Mouse (Mus musculus) adrenal gland, adult 8-10 months (tissue): Measurements from ENCODE around the gene Gimap5. TPM values are rescaled to one million over a fixed set of nuclear protein-coding genes. Genes with fewer than 3 reads are reported as not detected.
A peak's percentile ranks its signal among the peaks of the same experiment; 100 is the strongest.

Source experiments
- DNase-seq: peaks from one replicate; pipeline ENCODE4 v3.0.0; 2022
- total RNA-seq, 4 experiments: library from RNA; stranded (reverse); gene quantifications; 2 replicates each; pipeline ENCODE4 v1.2.4; 2022

The Gimap5 gene
- total RNA-seq, 4 experiments from 2014 or later = 13.9 to 22.5 (median 16.9) TPM

DNA sequence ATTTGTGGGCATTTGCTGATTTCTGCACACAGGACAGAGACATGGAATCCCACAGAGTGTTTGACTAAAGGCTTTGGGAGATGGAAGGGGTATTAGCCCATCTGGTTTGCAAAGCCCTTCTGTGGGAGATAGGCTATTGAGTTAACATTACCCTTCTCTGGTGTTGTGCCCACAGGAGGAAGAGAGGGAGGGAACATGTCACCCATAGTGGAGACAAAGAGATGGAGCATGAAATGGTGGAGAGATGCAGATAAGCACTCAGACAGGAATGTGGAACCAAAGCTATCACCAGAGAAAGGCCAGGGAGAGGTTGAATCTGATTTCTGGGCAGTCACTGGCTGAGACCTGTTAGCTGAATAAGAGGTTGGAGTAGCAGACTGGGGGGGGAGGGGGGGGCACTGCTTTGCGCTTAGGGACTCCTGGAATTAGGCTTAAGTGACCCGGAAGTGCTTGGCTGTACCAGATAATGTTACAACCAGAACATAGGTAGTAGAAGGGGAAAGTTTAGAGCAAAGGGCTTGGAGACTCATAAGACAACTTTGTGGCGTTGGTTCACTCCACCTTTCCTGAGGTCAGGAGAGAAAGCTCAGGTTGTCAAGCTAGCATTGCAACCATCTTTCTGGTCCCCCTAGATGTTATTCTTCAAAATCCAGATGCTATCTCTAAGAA lies 5.4 kb upstream of the Gimap5 start:
- no peak for DNase-seq

DNA sequence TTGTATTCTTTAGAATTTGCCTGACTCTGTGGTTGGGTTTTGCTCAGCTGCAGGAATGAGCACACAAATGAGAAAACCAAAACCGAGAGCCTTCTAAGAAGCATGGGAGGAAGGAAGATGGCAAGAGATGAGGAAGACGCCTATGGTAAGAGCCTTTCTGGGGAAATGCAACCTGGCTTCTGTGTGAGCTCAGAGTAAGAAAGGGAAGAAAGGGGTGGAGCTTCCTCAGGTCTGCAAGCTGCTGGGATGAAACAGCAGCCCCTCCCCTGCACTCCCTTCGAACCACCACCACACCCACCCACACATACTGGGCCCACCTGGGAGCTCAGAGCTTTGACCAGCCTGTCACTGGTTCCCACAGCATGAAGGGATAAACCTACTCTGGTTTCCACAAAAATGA lies 4.7 kb upstream of the Gimap5 start:
- no peak for DNase-seq

DNA sequence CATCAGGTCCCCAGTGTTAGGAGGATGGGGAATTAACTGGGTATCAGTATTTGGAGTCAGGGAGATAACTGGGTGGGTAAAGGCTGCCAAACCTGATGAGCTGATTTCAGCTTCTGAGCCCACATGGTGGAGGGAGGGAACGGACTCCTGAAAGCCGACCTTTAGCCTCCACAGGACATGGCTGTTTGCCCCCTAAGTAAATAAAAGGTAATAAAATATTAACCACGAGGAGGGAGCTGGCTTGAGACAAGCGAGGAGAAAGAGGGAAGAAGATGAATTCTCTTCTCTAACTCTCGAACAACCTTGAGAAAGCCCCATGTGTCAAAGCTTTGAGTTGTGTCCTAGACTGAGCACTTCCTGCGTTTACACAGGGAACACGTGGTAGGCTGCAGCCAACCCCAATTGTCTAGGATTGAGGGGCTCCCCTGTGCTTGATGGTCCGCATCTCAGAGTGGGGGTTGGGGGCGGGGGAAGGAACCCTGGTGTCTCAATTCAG lies 4.2 kb upstream of the Gimap5 start:
- no peak for DNase-seq

DNA sequence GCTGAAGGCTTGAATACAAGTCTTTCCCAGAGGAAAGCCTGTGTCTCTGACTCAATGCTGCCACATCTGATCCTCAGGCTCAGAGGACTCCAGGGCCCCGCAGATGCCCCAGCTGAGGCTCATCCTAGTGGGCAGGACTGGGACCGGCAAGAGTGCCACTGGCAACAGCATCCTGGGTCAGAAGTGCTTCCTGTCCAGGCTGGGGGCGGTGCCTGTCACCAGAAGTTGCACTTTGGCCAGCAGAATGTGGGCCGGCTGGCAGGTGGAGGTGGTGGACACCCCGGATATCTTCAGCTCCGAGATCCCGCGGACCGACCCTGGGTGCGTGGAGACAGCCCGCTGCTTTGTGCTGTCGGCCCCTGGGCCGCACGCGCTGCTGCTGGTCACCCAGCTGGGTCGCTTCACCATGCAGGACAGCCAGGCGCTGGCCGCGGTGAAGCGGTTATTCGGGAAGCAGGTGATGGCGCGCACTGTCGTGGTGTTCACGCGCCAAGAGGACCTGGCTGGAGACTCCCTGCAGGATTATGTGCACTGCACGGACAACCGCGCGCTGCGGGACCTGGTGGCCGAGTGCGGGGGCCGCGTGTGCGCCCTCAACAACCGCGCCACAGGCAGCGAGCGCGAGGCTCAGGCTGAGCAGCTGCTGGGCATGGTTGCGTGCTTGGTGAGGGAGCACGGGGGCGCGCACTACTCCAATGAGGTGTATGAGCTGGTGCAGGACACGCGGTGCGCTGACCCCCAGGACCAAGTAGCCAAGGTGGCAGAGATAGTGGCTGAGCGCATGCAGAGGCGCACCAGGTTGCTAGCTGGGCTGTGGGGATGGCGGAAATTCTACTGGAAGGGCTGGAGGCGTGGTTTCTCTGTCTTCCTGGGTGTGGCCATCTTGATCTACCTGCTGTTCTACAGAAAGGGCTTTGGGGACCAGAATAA lies 3.3 kb upstream of the Gimap5 start:
- DNase-seq = no peak

DNA sequence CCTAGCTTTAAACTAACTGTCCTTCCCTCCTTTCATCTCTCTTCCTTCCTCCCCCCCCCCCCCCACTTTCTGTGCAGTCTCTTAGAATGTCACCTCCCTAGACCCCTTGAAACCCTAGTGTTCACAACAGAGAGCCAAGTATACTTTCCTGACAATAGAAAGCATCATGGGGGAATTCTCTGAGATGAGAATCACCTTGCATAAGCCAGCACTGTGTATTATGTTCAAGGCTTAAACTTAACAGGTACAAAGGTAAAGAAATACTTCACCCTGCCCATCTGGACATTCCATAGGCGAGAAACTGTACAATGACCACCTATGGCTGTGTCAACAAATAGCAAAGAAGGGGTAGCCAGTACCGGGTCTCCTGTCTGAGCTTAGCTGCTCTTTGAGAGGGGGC lies 507 bp upstream of the Gimap5 start:
- no peak for DNase-seq

DNA sequence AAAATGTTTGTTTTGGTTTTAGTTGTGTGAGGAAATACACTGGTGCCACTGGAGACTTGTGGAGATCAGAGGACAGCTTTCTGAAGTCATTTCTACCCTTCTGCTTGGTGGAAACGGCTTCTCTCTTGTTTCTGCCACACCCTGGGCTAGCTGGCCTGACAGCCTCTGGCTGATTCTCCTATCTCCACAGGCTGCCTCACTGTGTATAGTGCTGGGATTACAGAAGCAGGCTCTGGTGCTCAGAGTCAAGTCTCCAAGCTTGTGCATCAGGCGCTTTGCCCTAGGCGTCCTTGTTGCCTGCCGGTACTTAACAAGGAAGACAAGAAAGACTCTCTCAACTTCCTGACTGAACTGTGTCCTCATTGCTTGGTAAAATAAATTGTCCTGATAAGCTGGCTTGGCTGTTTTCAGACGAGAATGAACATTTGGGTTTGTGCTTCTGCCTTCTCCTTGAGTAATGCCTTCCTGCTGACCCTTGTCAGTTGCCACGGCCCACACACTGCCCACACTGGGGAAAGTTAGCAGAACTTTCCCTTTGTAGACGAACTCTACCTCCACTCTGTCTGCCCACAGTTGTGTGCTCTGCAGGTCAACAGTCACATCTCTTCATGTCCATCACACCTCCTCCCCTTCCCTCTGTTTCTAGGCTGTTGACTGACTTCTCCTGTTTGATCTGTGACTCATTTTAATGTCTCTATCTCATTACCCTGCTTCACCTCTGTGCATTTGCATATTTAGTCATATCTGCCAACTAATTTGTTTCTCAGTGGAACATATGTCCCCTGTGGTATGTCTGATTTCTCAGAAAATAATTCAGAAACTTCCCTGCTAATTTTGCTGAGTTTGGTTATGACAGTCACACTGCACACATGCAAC lies 1.3 kb downstream of the Gimap5 start:
- DNase-seq = no peak

DNA sequence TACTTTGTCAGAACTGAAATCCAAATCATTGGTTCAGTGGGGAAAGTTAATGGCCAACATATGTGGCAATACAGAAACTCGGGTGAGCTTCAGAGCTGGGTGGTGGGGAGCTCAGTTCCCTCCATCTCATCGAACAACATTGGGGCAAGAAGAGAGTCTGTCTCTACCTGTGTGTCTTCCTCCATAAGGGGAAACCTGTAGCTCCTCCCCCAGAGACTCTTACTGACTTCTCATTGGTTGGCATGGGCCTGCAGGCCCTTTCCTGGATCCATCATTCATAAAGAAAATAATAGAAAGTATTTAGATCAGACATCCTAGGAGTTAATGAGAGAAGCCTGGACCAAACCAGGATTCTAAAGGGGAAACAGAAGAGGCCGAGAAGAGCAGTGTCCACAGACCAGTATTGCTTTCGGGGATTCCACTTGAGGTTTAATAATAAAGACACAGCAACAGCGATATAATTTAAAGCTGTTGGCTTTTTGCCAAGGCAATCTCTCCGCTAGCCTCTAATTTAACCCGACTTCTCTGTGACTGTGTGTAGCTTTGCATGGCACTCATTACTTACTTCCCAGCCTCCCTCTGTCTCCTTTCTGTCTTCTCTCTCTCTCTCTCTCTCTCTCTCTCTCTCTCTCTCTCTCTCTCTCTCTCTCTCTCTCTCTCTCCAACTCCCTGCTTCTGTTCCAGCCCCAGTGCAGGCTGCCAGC lies 17.7 kb downstream of the Gimap5 start:
- no peak for DNase-seq

DNA sequence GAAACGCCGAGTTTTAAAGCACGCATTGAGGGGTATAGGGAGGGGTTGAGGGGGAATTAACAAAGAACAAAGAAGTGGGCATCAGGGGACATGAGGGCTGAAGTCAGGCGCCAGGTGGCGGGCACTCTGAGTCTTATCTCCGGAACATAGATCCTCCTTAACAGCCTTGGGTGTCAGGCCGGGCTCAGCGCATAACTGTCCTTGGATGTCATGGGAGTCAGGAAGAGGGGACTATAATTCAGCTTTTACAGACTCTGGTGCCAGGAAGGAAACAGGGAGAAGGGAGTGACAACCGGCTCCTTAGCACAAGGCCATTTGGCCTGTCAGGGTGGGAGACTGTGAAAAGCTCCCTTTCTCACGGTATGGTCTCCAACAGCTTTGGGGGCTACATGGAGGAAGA lies 18.5 kb downstream of the Gimap5 start:
- DNase-seq = peak; percentile 27

DNA sequence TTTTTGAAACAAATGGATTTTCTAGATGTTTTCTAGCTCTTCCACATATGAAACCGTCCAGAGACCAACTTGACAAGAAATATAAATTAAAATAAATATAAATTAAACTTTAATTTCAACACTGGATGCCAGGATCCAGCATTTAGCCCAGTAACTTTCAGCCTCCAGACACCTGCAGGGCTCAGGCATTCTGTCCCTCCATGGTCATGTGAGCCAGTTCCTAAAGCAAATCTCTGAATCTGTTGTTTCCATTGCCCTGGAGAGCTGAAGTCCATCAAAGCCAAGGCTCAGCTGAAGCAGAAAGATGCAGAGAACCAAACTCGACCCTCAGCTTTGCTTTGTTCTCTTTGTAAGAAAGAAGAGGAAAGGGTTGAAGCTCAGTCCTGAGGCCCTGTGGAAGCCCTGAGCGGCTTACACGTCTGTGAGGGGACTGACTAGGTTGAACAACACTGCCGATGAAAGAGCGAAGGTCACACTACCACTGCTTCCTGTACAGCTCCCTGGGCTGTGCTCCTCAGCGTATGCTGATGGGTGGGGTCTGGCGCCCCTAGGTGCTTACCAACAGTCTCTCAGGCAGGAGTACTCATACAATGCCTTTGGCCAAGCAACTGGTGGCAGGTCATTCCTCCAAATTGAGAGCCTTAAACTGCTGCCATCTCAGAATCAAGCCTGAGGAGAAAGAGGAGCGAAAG lies 22.3 kb downstream of the Gimap5 start:
- DNase-seq = no peak

DNA sequence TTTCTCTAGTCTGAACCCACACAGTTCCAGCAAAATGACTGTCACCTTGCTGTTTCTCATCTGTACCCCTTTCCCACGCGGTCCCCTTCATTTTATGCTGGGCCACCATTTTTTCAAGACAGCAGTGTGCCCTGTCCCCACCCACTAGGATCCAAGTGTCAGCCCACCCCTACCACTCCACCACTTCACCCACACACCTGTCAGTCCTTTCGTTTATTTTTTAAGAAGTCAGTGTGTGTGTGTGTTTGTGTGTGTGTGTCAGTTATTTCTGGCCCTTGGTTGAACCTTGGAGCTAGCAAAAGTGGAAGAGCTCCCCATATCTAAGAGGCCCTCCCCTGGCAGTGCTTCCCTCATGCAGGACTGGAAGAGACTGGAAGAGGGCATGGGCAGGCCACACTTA lies 22.9 kb downstream of the Gimap5 start:
- no peak for DNase-seq

DNA sequence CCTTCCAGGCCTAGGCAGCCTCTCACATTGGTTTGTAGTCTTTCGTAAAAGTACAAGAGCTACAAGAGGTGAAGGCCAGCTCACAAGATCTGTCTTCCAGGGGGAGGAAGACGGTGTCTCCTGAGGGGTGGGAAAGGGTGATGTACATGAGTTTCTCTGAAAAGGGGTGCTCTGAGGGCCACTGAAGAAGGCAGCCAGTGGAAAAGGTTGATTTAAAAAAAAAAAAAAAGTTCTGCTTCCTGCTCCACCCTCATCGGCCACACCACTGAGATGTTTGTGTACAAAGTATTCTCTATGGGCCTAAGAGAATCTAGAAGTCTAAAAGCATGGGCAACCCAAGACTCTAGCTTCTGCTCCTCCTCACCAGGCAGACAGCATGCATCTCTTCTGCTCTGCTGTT lies 24.7 kb downstream of the Gimap5 start, which contains the start of gene Gimap3:
Gimap3 (minus strand) TSS at position 156 of the 400 bp plus-strand sequence.
- DNase-seq = no peak

DNA sequence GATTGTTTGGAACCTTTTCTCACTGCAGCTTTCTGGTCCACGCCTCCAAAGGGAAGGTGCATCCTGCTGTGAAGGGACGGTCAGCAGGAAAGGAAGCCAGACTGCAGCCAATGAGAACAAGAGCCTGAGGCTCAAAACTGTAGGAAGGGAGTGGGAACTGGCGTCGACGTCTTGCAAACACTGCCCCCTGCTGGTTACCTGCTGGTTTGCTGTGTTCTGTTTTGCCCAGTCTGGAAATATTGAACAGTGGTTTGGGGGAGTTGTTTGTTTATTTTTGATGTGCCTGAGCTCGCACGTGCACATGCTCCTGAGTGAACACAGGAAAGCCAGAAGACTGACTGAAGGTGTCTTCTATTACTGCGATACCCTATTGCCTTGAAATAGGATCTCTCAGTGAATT lies 26.0 kb downstream of the Gimap5 start:
- peak; percentile 66 for DNase-seq

DNA sequence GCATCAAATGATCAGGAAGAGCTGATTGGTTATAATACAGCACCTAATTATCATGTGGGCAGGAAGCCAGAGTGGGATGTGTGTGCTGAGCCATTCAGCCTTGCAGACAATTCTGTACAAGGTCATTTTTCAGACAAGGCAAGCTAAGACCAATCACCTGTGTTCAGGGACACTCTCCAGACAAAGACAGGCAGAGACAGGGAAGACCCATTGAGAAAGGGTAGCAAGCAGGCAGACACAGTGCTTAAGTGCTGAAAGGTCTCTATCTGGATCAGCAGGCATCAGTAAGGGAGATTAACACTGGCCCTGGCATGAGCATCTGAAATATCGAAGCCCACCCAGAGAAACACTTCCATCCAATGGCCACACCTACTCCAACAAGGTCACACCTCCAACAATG lies 38.4 kb downstream of the Gimap5 start:
- DNase-seq = no peak

DNA sequence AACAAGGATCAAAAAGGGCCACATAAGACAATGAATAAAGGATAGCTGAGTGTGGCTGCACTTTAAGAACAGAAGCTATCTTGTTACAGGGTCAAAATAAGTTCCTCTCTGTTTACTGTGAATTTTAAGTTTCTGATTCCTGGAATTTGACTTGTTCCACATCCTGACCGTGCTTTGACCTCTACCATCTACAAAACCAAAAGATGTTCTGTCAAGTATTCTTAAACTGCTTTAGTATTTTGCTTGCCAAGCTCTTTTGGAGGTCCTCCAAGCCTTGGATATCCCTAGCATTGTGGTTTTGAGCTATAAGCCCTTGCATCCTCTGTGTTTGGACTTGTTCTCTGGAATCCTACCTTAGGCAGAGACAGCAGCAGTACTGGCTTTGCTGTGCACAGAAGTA lies 39.2 kb downstream of the Gimap5 start:
- no peak for DNase-seq

DNA sequence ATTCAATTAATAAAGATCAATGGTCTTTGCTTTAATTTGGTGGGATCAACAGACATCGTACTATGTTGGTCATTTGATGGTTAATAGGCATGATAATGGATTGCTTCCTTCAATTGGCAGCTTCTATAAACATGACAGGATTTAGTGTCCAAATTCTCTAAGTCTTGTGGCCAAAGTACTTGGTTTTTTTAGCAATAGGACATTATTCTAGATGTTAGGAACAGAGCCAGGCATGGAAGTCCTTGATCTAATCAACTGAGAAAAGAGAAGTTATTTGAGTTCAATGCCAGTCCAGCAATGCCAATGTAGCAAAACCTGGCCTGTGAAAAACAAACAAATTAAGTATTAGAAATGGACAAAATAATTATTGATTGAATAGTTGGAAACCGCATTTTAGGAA lies 39.6 kb downstream of the Gimap5 start:
- no peak for DNase-seq

DNA sequence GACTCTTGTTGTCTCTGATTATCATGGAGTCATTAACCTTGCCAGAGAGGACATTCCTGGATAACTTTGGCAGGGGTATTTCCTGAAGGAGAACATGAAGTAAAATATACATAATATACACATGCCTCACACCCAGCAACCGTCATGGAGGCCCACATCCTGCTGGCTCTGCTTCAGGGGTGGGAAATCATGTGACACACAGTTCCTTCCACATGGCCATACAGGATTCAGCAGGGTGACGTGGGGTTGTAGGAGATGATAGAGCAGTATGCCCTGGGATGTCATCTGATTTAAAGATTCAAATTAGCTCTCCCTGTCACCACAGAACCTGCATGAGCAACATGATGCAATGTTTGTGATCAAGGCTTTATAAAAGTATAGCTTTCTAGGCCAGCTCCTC lies 41.9 kb downstream of the Gimap5 start:
- DNase-seq = no peak

DNA sequence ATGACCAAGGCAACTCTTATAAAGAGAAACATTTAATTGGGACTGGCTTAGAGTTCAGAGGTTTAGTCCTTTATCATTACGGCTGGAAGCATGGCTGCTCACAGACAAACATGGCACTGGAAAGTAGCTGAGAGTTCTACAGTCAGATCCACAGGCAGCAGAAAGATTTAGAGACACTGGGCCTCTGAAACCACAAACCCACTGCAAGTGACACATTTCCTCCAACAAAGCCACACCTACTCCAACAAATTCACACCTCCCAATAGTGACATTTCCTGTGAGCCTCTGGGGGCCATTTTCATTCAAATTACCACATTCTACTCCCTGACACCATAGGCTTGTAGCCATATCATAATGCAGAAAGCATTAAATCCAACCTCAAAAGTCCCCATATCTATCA lies 55.9 kb downstream of the Gimap5 start:
- DNase-seq = no peak

DNA sequence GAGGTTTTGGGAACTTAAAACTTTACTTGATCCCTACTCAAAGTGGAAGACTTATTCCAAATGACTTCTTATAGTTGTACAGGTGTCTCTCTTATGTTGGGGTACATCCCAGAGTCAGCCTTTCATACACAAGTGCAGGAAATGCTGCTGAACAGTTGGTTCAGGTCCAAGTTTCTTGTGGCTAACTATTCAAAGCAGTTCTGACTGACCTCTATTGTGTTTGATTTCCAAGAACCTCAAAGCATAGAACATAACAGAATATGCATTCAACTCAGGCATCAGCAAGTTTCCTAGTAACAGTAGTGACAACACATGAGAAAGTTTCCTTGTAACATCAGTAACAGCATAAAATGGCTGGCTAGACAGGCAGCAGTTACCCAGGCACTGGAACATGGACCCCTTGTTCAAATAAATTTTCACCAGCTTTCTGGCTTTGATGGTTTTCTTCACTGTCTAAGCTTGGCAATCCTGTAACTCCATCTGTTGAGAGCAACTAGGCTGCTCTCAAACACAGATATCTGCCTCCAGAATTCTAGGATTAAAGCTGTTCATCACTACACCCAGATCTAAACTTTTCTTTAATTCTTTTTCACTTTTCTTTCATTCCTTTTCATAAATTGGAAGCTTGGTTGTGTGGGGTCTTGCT lies 57.5 kb downstream of the Gimap5 start:
- no peak for DNase-seq
